Mouse (Mus musculus) embryonic facial prominence, embryonic 14.5 days (tissue): ENCODE measurements around the gene Pgghg. TPM values are rescaled to one million over a fixed set of nuclear protein-coding genes. Genes with fewer than 3 reads are reported as not detected.

Source experiments
- polyA plus RNA-seq: library from polyadenylated mRNA; unstranded; fragments of >200 nt; fragmentation: Nextera tagmentation; extraction: Ambion mirVana; gene quantifications from 2 replicates; pipeline ENCODE4 v1.2.1, GENCODE M21; 2014

Gene Pgghg
- polyA plus RNA-seq, 1 experiment from 2014 or later = 22.7 TPM

Other genes with a start within 250 kb of the Pgghg start
- not detected in 2 replicates for gene Olfr541, start 244.1 kb upstream of the Pgghg start, polyA plus RNA-seq
- not detected in 2 replicates for gene Cyp2e1, start 177.7 kb upstream of the Pgghg start, polyA plus RNA-seq
- 0.35 and 0.69 TPM in 2 replicates for gene Syce1, start 153.5 kb upstream of the Pgghg start, polyA plus RNA-seq
- gene Zfp941, start 119.2 kb upstream of the Pgghg start, polyA plus RNA-seq = 1.4 and 2.3 TPM in 2 replicates
- gene Urah, start 106.4 kb upstream of the Pgghg start, polyA plus RNA-seq = 7.6 and 12.9 TPM in 2 replicates
- 0.88 and 3.6 TPM in 2 replicates for gene Scgb1c1, start 95.8 kb upstream of the Pgghg start, polyA plus RNA-seq
- gene Odf3, start 93.6 kb upstream of the Pgghg start, polyA plus RNA-seq = not detected in 2 replicates
- not detected in 2 replicates for gene Gm45785, start 85.1 kb upstream of the Pgghg start, polyA plus RNA-seq
- gene Ric8a, start 84.4 kb upstream of the Pgghg start, polyA plus RNA-seq = 76.0 and 80.0 TPM in 2 replicates
- gene Bet1l, start 83.8 kb upstream of the Pgghg start, polyA plus RNA-seq = 65.4 and 75.3 TPM in 2 replicates
- 127 and 140 TPM in 2 replicates for gene Psmd13, start 59.4 kb upstream of the Pgghg start, polyA plus RNA-seq
- gene Sirt3, start 59.1 kb upstream of the Pgghg start, polyA plus RNA-seq = 18.3 and 19.9 TPM in 2 replicates
- 55.5 and 92.1 TPM in 2 replicates for gene Cox8b, start 40.9 kb upstream of the Pgghg start, polyA plus RNA-seq
- 0.19 and 0.42 TPM in 2 replicates for gene Nlrp6, start 20.5 kb upstream of the Pgghg start, polyA plus RNA-seq
- gene Ifitm5, start 8.9 kb downstream of the Pgghg start, polyA plus RNA-seq = 108 and 179 TPM in 2 replicates
- gene Gm45717, start 14.5 kb downstream of the Pgghg start, polyA plus RNA-seq = 0.89 TPM in 1 of 2 replicates, not detected in the other
- 1,406 and 1,438 TPM in 2 replicates for gene Ifitm2, start 14.6 kb downstream of the Pgghg start, polyA plus RNA-seq
- 63.4 and 76.6 TPM in 2 replicates for gene Ifitm1, start 25.8 kb downstream of the Pgghg start, polyA plus RNA-seq
- 170 and 178 TPM in 2 replicates for gene Ifitm3, start 69.4 kb downstream of the Pgghg start, polyA plus RNA-seq
- 1.6 and 2.1 TPM in 2 replicates for gene Ifitm6, start 76.5 kb downstream of the Pgghg start, polyA plus RNA-seq
- not detected in 2 replicates for gene Gm17387, start 87.7 kb downstream of the Pgghg start, polyA plus RNA-seq
- 6.6 and 10.3 TPM in 2 replicates for gene B4galnt4, start 119.7 kb downstream of the Pgghg start, polyA plus RNA-seq
- gene Pkp3, start 136.8 kb downstream of the Pgghg start, polyA plus RNA-seq = 30.0 and 33.5 TPM in 2 replicates
- gene Sigirr, start 159.2 kb downstream of the Pgghg start, polyA plus RNA-seq = 4.0 and 4.4 TPM in 2 replicates
- 3.7 and 5.0 TPM in 2 replicates for gene Ano9, start 176.4 kb downstream of the Pgghg start, polyA plus RNA-seq
- 64.5 and 74.8 TPM in 2 replicates for gene Ptdss2, start 181.0 kb downstream of the Pgghg start, polyA plus RNA-seq
- 160 and 166 TPM in 2 replicates for gene Rnh1, start 231.5 kb downstream of the Pgghg start, polyA plus RNA-seq